Mouse (Mus musculus) ES-Bruce4 (cell line): ENCODE results near the gene Hsf2bp. TPM values are rescaled to one million over a fixed set of nuclear protein-coding genes. Genes with fewer than 3 reads are reported as not detected.

Experiments
- H3K27ac ChIP-seq: 2 replicates; pipeline ENCODE4 v1.5.1; 2012; ENCODE audit warnings: low read length, inconsistent platforms; ENCODE audit not compliant: insufficient read depth
- H3K27me3 ChIP-seq: 2 replicates; pipeline ENCODE4 v1.6.1; 2012; ENCODE audit warnings: mild to moderate bottlenecking, low read length, inconsistent platforms; ENCODE audit not compliant: control insufficient read depth, poor library complexity, insufficient read depth, severe bottlenecking
- H3K36me3 ChIP-seq: 2 replicates; pipeline ENCODE4 v1.6.1; 2012; ENCODE audit warnings: inconsistent platforms, mild to moderate bottlenecking, low read length, moderate library complexity; ENCODE audit not compliant: control insufficient read depth, poor library complexity, insufficient read depth, severe bottlenecking
- H3K4me1 ChIP-seq: one replicate; pipeline ENCODE4 v1.8.1; 2011; ENCODE audit warnings: low read length; ENCODE audit not compliant: control insufficient read depth, insufficient read depth
- H3K4me3 ChIP-seq: 2 replicates; pipeline ENCODE4 v1.5.1; 2011; ENCODE audit warnings: low read depth, mild to moderate bottlenecking, low read length
- H3K9ac ChIP-seq: 2 replicates; pipeline ENCODE4 v1.6.1; 2012; ENCODE audit warnings: low read depth, mild to moderate bottlenecking, inconsistent platforms; ENCODE audit not compliant: poor library complexity, severe bottlenecking
- H3K9me3 ChIP-seq: replicated peaks from 2 replicates; pipeline ENCODE4 v1.6.1; 2012; ENCODE audit warnings: mild to moderate bottlenecking, low read length, inconsistent platforms; ENCODE audit not compliant: control insufficient read depth, poor library complexity, insufficient read depth, severe bottlenecking
- CTCF ChIP-seq: IDR thresholded peaks from one replicate; pipeline ENCODE4 v1.8.1; 2011; ENCODE audit warnings: low read depth, low read length
- EP300 ChIP-seq: IDR thresholded peaks from 2 replicates; pipeline ENCODE4 v1.6.1; 2011; ENCODE audit warnings: low read depth, low read length; ENCODE audit not compliant: insufficient read depth
- POLR2A ChIP-seq: IDR thresholded peaks from one replicate; pipeline ENCODE4 v1.8.1; 2011; ENCODE audit warnings: low read length; ENCODE audit not compliant: insufficient read depth
- polyA plus RNA-seq: library from polyadenylated mRNA; stranded (reverse); fragments of >200 nt; gene quantifications from 2 replicates; pipeline ENCODE4 v1.2.4, GENCODE M21; 2011; ENCODE audit warnings: low read depth; ENCODE audit not compliant: missing spikeins, insufficient read depth, insufficient read length

Hsf2bp gene
- polyA plus RNA-seq, 1 experiment: 55.0 TPM

DNA sequence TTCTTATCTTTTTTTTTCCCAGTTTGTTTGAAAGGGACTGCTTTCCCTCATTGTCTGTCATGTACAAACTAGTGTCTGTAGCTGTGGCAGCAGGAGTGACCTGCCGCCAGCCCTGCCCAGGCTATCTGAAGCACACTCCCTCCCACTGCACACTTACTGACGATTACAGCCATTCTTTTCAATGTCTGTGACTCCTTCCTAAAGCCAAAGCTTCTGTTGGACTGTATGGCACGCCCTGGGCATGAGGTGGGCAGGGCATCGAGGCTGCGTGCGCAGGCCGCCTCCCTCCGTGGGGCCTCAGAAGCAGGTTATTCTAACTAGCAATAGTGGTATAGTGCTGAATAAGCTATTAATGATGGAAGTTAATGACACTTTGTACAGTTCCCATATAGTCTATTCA is 19.7 kb downstream of the Hsf2bp start:
- TF ChIP-seq CTCF: no peak
- TF ChIP-seq POLR2A: no peak
- no peak for TF ChIP-seq EP300
- H3K27me3 ChIP-seq: no peaks in the 10 kb centered on the region
- no peaks in the 10 kb centered on the region for H3K4me1 ChIP-seq
- no peak overlapping the region for H3K9ac ChIP-seq
- H3K27ac ChIP-seq: no peak overlapping the region
- 0 out of 2 replicates have a peak, but pooled peaks cover under 1% of the 10 kb centered on the region for H3K36me3 ChIP-seq
- H3K4me3 ChIP-seq: no peak overlapping the region
- H3K9me3 ChIP-seq: no peaks in the 10 kb centered on the region

- no peaks in the 10 kb centered on the region for H3K27me3 ChIP-seq
- H3K27ac ChIP-seq: no peak overlapping the region
- H3K4me3 ChIP-seq: no peak overlapping the region
- no peaks in the 10 kb centered on the region for H3K4me1 ChIP-seq
- TF ChIP-seq POLR2A: no peak
- no peak for TF ChIP-seq EP300
- no peak for TF ChIP-seq CTCF
- no peaks in the 10 kb centered on the region for H3K9me3 ChIP-seq
- H3K9ac ChIP-seq: no peak overlapping the region
- no peaks in the 10 kb centered on the region for H3K36me3 ChIP-seq
These were observed 22.5 kb downstream of the Hsf2bp start for GRCm38 (mm10) chr17:32013659-32014058.

DNA sequence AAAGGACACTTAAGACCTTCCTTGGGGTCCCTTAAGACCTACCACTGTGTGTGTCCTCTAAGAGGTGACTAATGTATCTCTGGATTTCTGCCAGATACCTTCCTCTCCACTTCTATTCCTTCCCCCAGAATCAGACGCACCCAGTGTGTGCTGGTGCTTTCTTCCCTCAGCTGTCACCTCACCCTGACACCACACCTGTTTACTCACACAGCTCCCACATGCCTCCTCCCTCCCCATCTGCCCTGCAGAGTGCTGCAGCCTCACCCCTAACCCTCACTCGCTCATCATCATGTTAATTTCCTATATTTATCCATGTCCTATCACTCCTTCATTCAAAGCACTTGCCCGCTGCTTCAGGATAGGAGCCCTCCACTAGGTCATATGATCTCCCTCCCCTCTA is 23.9 kb downstream of the Hsf2bp start:
- H3K36me3 ChIP-seq: no peaks in the 10 kb centered on the region
- no peaks in the 10 kb centered on the region for H3K4me1 ChIP-seq
- H3K27ac ChIP-seq: no peak overlapping the region
- no peaks in the 10 kb centered on the region for H3K27me3 ChIP-seq
- no peak for TF ChIP-seq EP300
- TF ChIP-seq POLR2A: no peak
- no peak for TF ChIP-seq CTCF
- no peak overlapping the region for H3K9ac ChIP-seq
- H3K9me3 ChIP-seq: no peaks in the 10 kb centered on the region
- no peak overlapping the region for H3K4me3 ChIP-seq

- Histone ChIP-seq H3K27me3 (no peaks in the 10 kb centered on the region), H3K9me3 (no peaks in the 10 kb centered on the region), H3K27ac (no peak overlapping the region), H3K36me3 (no peaks in the 10 kb centered on the region), H3K4me3 (no peak overlapping the region), H3K4me1 (no peaks in the 10 kb centered on the region), H3K9ac (no peak overlapping the region)
- TF ChIP-seq EP300 (no peak), POLR2A (no peak), CTCF (no peak)
These were observed 24.5 kb downstream of the Hsf2bp start for GRCm38 (mm10) chr17:32011694-32012093.

DNA sequence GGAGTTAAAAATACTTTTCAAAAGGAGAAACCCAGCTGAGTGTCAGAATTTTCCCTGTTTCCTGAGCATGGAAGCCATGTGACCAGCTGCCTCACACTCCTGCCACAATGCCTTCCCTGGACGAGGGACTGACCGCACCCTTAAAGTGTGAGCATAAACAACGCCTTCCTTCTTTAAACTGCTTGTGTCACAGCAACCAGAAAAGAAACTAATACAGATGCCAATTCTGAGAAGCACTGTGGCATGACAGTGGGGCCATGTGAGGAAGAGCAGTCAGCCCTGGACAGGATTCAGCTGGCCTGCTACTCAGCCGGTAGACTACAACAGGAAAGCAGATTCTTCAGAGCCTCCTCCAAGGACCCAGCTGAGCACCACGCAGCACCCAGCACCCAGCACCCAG is 29.3 kb downstream of the Hsf2bp start:
- Histone ChIP-seq H3K36me3 (peaks cover 9% of the 10 kb centered on the region), H3K27ac (no peak overlapping the region), H3K4me1 (no peaks in the 10 kb centered on the region), H3K27me3 (no peaks in the 10 kb centered on the region), H3K4me3 (no peak overlapping the region), H3K9ac (no peak overlapping the region), H3K9me3 (no peaks in the 10 kb centered on the region; the same call in 1 of the 2 replicates)
- TF ChIP-seq CTCF: no peak

GRCm38 (mm10) chr17:32003251-32003650 is 32.9 kb downstream of the Hsf2bp start:
- no peak overlapping the region for H3K27ac ChIP-seq
- no peak overlapping the region for H3K9ac ChIP-seq
- H3K4me1 ChIP-seq: no peaks in the 10 kb centered on the region
- H3K9me3 ChIP-seq: no peaks in the 10 kb centered on the region; the same call in 1 of the 2 replicates
- TF ChIP-seq EP300 (no peak), CTCF (no peak), POLR2A (no peak)
- H3K4me3 ChIP-seq: no peak overlapping the region
- H3K36me3 ChIP-seq: peaks cover 9% of the 10 kb centered on the region
- no peaks in the 10 kb centered on the region for H3K27me3 ChIP-seq
